16 mouse cellular contexts compared by ENCODE assay signal in genomic region chr7:51982303-51982702, GRCm38 (mm10). TPM values are rescaled to one million over a fixed set of nuclear protein-coding genes. Genes with fewer than 3 reads are reported as not detected.
DNase-seq lines count a peak whose midpoint lies in the region; ATAC-seq and TF ChIP-seq lines count a peak whose summit lies in the region.
"Had no signal": no experiment of that assay in that cellular context is flagged by ENCODE, and none has a peak within 500 bp of the region (broad histone marks: within the 10 kb centered on the region; RNA-seq: fewer than 3 reads in every experiment).

No protein-coding gene starts in this region.

- WGBS in kidney, embryonic 15.5 days: 4% methylated on average over 1 of the region's 1 CpGs
- 23% methylated on average over 1 of the region's 1 CpGs for WGBS in kidney, adult 2 months
- 24% methylated on average over 1 of the region's 1 CpGs for WGBS in liver, embryonic 11.5 days

- no peak overlapping the region for H3K27ac ChIP-seq in kidney, embryonic 15.5 days
- no peak overlapping the region for H3K27ac ChIP-seq in kidney, adult 2 months (ENCODE audit: insufficient read depth, low read depth, low read length)
- no peak overlapping the region for H3K27ac ChIP-seq in liver, embryonic 11.5 days (ENCODE audit: low read depth, low read length)
- H3K27ac ChIP-seq: forebrain, embryonic 15.5 days; limb, embryonic 12.5 days; midbrain, embryonic 10.5 days had no signal

- H3K4me3 ChIP-seq in kidney, embryonic 15.5 days (replicated peaks): no peak overlapping the region
- no peak overlapping the region for H3K4me3 ChIP-seq in kidney, adult 2 months (ENCODE audit: insufficient read depth, low read depth, low read length)
- H3K4me3 ChIP-seq in liver, embryonic 11.5 days (ENCODE audit: low read depth, low read length): no peak overlapping the region
- H3K4me3 ChIP-seq: forebrain, embryonic 15.5 days; limb, embryonic 12.5 days; midbrain, embryonic 10.5 days had no signal

- H3K27me3 ChIP-seq in kidney, embryonic 15.5 days: no peaks in the 10 kb centered on the region
- no peaks in the 10 kb centered on the region for H3K27me3 ChIP-seq in kidney, adult 2 months (replicated peaks; ENCODE audit: control insufficient read depth, insufficient read depth, low read length)
- no peaks in the 10 kb centered on the region for H3K27me3 ChIP-seq in liver, embryonic 11.5 days (replicated peaks; ENCODE audit: control insufficient read depth, insufficient read depth, low read length)
- H3K27me3 ChIP-seq: forebrain, embryonic 15.5 days; limb, embryonic 12.5 days had no signal

- no peaks in the 10 kb centered on the region for H3K4me1 ChIP-seq in kidney, embryonic 15.5 days
- no peaks in the 10 kb centered on the region for H3K4me1 ChIP-seq in kidney, adult 2 months (ENCODE audit: control insufficient read depth, insufficient read depth, low read length)
- H3K4me1 ChIP-seq in liver, embryonic 11.5 days (replicated peaks; ENCODE audit: control insufficient read depth, insufficient read depth, low read length): peaks cover 7% of the 10 kb centered on the region; the same call in 1 of the 2 replicates
- H3K4me1 ChIP-seq: forebrain, embryonic 15.5 days; limb, embryonic 12.5 days had no signal

- TF ChIP-seq CTCF in kidney, adult 2 months (conservative IDR thresholded peaks at IDR 0.05; ENCODE audit: insufficient read depth, insufficient read length, low read depth, low read length): no peak

- DNase-seq in embryo, embryonic 10 days (ENCODE audit: low spot score): peak; percentile 19
- no peak for DNase-seq in embryo, embryonic 11 days
- no peak for DNase-seq in kidney, adult 2 months
- DNase-seq in 416B (ENCODE audit: low read depth): peak; percentile 69
- DNase-seq in liver, embryonic 11.5 days (ENCODE audit: low spot score): no peak
- DNase-seq in cerebellum, adult 11-12 months: no peak
- DNase-seq in adrenal gland, adult 2 months: no peak

- no peak overlapping the region for H3K9ac ChIP-seq in kidney, embryonic 15.5 days
- no peak overlapping the region for H3K9ac ChIP-seq in liver, embryonic 11.5 days (ENCODE audit: low read depth, low read length)
- H3K9ac ChIP-seq: forebrain, embryonic 15.5 days; limb, embryonic 12.5 days had no signal

- H3K4me2 ChIP-seq in kidney, embryonic 15.5 days: no peak overlapping the region
- no peak overlapping the region for H3K4me2 ChIP-seq in liver, embryonic 11.5 days
- H3K4me2 ChIP-seq: forebrain, embryonic 15.5 days; limb, embryonic 12.5 days had no signal

- peak; percentile 56; the same call in 1 of the 2 replicates for ATAC-seq in kidney, embryonic 15.5 days (replicated peaks; ENCODE audit: low FRiP score)
- ATAC-seq in liver, embryonic 11.5 days (replicated peaks; ENCODE audit: low FRiP score): peak; percentile 83
- ATAC-seq: forebrain, embryonic 15.5 days had no signal

- H3K36me3 ChIP-seq in kidney, embryonic 15.5 days: no peaks in the 10 kb centered on the region
- no peaks in the 10 kb centered on the region; the same call in 1 of the 2 replicates for H3K36me3 ChIP-seq in kidney, adult 2 months (ENCODE audit: control insufficient read depth, insufficient read depth, low read length)
- no peaks in the 10 kb centered on the region for H3K36me3 ChIP-seq in liver, embryonic 11.5 days (ENCODE audit: control insufficient read depth, insufficient read depth, low read length)
- H3K36me3 ChIP-seq: forebrain, embryonic 15.5 days; midbrain, embryonic 10.5 days had no signal

- no peaks in the 10 kb centered on the region for H3K9me3 ChIP-seq in kidney, embryonic 15.5 days (replicated peaks)
- no peaks in the 10 kb centered on the region for H3K9me3 ChIP-seq in liver, embryonic 11.5 days (ENCODE audit: control insufficient read depth, low read length)
- H3K9me3 ChIP-seq: forebrain, embryonic 15.5 days; limb, embryonic 12.5 days; midbrain, embryonic 10.5 days had no signal

- no peak for TF ChIP-seq POLR2A in kidney, adult 2 months (IDR thresholded peaks at IDR 0.05; ENCODE audit: low read depth, low read length)

RNA-seq across cellular contexts. Expression of gene Svip, which starts 23.5 kb away (rescaled TPM):
- 8.9 and 9.8 TPM in 2 replicates for polyA plus RNA-seq in kidney, embryonic 15.5 days (2015; fragmentation: Nextera tagmentation; extraction: Ambion mirVana)
- polyA plus RNA-seq in kidney, adult 2 months (2012; rRNA removed): 4.8 and 7.6 TPM in 2 replicates
- polyA plus RNA-seq in liver, embryonic 11.5 days (2014; fragmentation: Nextera tagmentation; extraction: Ambion mirVana): 24.3 and 26.5 TPM in 2 replicates
- total RNA-seq in adrenal gland, adult 2 months (2021): 10 to 100 TPM; 23.0 to 26.7 TPM
- polyA plus RNA-seq in adrenal gland, adult 2 months (2012; rRNA removed): 2.9 and 3.1 TPM in 2 replicates

RNA-seq across cellular contexts. Expression of gene 1700015G11Rik, which starts 33.2 kb away (rescaled TPM):
- not detected in 2 replicates for polyA plus RNA-seq in kidney, embryonic 15.5 days (2015; fragmentation: Nextera tagmentation; extraction: Ambion mirVana)
- polyA plus RNA-seq in kidney, adult 2 months (2012; rRNA removed): not detected in 2 replicates
- polyA plus RNA-seq in liver, embryonic 11.5 days (2014; fragmentation: Nextera tagmentation; extraction: Ambion mirVana): not detected in 2 replicates
- total RNA-seq in adrenal gland, adult 2 months (2021): not detected
- not detected in 2 replicates for polyA plus RNA-seq in adrenal gland, adult 2 months (2012; rRNA removed)
- total RNA-seq: layer of hippocampus, adult 18-20 months; neutrophil, adult 5-6 weeks had no signal
- polyA plus RNA-seq: forebrain, embryonic 15.5 days; heart, postnatal 0 days; intestine, embryonic 14.5 days; limb, embryonic 12.5 days; midbrain, embryonic 10.5 days; small intestine, adult 2 months had no signal

Comparison
In these comparisons a context has a peak if more than half of its experiments do, and no peak if none do; other contexts are left out.
1. DNase-seq: peak in embryo, embryonic 10 days (single experiment) and 416B (single experiment); none in embryo, embryonic 11 days (single experiment), kidney, adult 2 months (single experiment), liver, embryonic 11.5 days (single experiment), cerebellum, adult 11-12 months (single experiment) and adrenal gland, adult 2 months (single experiment).